Mouse (Mus musculus) cerebellum, postnatal 25 days (tissue): Measurements from ENCODE around the gene Serping1.

Experiments
- DNase-seq, 2 experiments: peaks; one replicate each; pipeline ENCODE4 v3.0.0; 2021; ENCODE audit warnings: mixed read lengths in 2 of 2

The Serping1 gene

GRCm38 (mm10) chr2:84779210-84779609 lies 4.0 kb upstream of the Serping1 start:
- no peak for DNase-seq

- DNase-seq, result no peak
Measured at GRCm38 (mm10) chr2:84777706-84778105, 2.5 kb upstream of the Serping1 start.

GRCm38 (mm10) chr2:84775665-84776064 lies 421 bp upstream of the Serping1 start:
- no peak for DNase-seq

GRCm38 (mm10) chr2:84774751-84775150 lies 493 bp downstream of the Serping1 start:
- DNase-seq, result peak; percentile 68 to 78

GRCm38 (mm10) chr2:84773195-84773594 lies 2.0 kb downstream of the Serping1 start:
- DNase-seq, result no peak

GRCm38 (mm10) chr2:84772454-84772853 lies 2.8 kb downstream of the Serping1 start:
- DNase-seq, result no peak

GRCm38 (mm10) chr2:84770501-84770900 lies 4.7 kb downstream of the Serping1 start:
- no peak for DNase-seq

- no peak for DNase-seq
Measured at GRCm38 (mm10) chr2:84762818-84763217, 12.4 kb downstream of the Serping1 start.

- DNase-seq, result no peak
Measured at GRCm38 (mm10) chr2:84762295-84762694, 12.9 kb downstream of the Serping1 start.

GRCm38 (mm10) chr2:84761840-84762239 lies 13.4 kb downstream of the Serping1 start:
- DNase-seq, result no peak

- no peak for DNase-seq
Measured at GRCm38 (mm10) chr2:84761309-84761708, 13.9 kb downstream of the Serping1 start.

GRCm38 (mm10) chr2:84760777-84761176 lies 14.5 kb downstream of the Serping1 start:
- no peak for DNase-seq

- DNase-seq, result peak; percentile 28 to 69
Measured at GRCm38 (mm10) chr2:84758542-84759127, 16.6 kb downstream of the Serping1 start.

- no peak for DNase-seq
Measured at GRCm38 (mm10) chr2:84757026-84757682, 18.1 kb downstream of the Serping1 start.

- DNase-seq, result no peak
Measured at GRCm38 (mm10) chr2:84756245-84756644, 19.0 kb downstream of the Serping1 start.

- DNase-seq, result no peak
Measured at GRCm38 (mm10) chr2:84750115-84750514, 25.1 kb downstream of the Serping1 start.

GRCm38 (mm10) chr2:84744126-84744525 lies 31.1 kb downstream of the Serping1 start:
- DNase-seq, result peak in 1 of 2 experiments; percentile 35

GRCm38 (mm10) chr2:84743561-84743960 lies 31.7 kb downstream of the Serping1 start, which contains the start of gene Gm19426:
Gene Gm19426, minus strand, starts transcription at chr2:84743655.
- peak; percentile 69 to 76 for DNase-seq

- DNase-seq, result peak in 1 of 2 experiments; percentile 53
Measured at GRCm38 (mm10) chr2:84742451-84743283, 32.6 kb downstream of the Serping1 start.

- peak in 1 of 2 experiments; percentile 28 for DNase-seq
Measured at GRCm38 (mm10) chr2:84741841-84742450, 33.3 kb downstream of the Serping1 start.

GRCm38 (mm10) chr2:84740608-84741333 lies 34.5 kb downstream of the Serping1 start:
- peak in 1 of 2 experiments; percentile 24 for DNase-seq

GRCm38 (mm10) chr2:84738271-84738911 lies 36.9 kb downstream of the Serping1 start:
- peak in 1 of 2 experiments; percentile 47 for DNase-seq
